Mouse (Mus musculus): Measurements from ENCODE around the gene Grcc10. TPM values are rescaled to one million over a fixed set of nuclear protein-coding genes. Genes with fewer than 3 reads are reported as not detected.

Gene Grcc10
- polyA plus RNA-seq, 3 experiments from 2014 or later: 415 to 626 (median 536) TPM

DNA sequence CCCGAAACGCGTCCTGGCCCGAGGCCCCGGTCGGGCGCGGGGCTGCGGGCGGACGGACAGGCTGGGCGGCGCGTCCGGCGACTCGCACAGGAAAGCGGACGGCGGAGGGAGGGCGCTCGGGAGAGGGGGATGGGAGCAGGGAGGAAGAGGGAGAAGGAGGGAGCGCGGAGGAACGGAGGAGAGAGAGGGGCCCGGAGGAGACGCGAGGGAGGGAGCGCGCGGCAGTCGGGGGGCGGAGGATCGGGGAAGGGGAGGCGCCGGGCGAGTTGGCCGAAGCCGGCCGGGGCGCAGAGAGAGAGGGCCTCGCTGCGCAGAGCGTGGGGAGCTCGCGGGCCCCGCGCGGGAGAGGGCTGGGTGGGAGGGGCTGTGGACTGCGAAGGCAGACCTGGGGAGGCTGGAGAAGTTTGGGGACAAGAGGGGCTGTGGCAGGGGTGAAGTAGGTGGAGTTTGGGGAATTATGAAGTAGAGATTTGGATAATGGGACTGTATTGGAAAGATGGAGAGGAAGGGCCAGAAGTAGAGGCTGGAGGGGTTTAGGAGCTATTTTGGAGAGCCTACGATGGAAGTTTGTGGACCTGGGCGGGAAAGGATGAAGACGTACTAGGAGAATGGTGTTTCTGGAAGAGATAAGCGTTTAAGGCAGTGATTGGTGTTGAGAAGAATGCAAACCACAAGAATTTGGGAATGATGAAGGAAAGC lies 15.6 kb upstream of the Grcc10 start:
- ATAC-seq: peak; percentile 16

DNA sequence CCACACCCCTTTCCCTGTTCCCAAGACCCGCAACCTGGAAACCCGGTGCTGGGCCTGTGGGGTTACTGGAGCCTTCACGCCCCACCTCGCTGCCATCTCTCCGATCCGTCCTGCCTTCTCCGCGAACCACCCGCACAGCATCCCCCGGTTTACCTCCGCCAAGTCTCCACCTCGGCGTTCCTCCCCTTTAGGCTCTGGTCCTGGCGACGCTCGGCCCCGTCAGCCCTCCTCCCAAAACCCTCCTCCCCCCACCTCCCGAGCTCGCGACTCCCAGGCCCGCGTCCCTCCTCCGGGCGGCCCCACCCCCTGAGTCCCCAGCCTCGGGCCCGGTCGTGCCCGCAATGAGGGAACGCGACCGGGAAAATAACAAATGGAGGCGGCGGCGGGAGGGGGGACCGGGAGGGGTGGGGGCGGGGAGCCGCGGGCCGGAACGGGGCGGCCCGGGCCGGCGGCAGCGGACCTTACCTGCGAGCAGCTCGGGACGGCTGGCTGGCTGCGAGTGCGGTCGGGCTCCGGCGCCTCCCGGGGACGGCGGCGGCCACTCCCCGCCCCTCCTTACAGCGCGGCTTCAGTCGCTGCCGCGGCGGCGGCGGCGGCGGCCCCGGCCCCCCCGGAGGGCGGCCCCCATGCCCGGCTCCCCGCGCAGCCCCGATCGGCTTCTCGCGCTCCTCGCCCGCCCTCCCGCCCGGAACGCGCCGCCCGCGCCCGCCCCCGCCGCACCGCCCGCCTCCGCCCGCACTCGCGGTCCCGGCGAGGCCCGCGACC lies 14.8 kb upstream of the Grcc10 start, which contains the start of the genes Gm45234 and Atn1:
Gm45234 (minus strand) TSS at position 191 of the 765 bp plus-strand sequence.
Atn1 (minus strand) TSS at position 694 of the 765 bp plus-strand sequence.
- ATAC-seq: peak; percentile 23

DNA sequence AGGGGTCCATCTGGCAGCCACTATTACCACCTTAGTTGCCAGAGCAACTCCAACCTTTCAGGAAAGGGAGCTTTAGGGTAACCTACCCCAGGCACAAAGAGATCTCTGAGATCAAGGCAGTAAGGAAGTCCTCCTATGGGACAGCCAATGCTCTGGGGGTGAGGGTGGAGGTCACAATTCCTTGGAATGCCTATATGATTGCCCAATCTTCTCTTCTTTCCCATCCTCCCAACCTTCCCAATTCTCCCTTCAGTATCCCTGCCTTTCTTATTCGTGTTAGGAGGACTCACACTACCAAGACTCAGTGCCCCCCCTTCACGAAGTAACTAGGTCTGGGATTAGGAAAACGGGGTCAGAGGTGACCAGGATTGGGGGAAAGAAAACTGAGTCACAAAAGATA lies 14.1 kb upstream of the Grcc10 start:
- ATAC-seq: no peak

DNA sequence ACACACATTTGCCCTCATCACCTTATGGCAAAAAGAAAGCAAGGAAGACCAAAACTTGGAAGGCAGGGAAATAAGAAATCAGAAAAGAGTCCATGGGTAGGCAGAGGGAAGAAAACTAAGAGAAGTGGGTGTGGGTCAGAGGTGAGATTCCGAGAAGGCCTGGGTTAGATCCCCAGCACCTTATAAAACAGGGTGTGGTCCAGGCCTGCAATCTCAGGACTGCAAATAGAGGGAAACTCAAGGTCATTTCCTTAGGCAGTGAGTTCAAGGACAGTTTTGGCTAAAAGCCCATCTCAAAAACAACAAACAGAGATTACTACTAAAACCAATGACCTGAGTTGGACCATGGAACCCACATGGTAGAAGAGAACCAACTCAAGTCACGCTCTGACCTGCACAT lies 12.7 kb upstream of the Grcc10 start:
- no peak for ATAC-seq

DNA sequence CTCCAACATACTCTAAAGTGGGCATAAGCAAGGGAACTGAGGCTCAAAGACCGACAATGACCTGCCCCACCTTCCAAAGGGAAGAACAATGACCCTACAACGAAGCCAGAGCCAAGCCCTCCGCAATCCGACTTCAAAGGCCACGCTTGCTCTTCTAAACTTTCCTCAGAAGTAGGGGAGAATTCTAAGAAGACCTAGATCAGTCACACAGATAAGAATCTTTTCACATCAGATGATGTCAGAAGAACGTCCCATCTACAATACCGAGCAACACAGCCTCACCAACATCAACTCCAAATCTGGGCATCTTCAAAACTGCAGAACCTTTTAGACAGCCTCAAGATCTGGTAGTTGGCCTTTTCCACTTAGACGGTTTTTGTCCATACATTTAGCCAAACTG lies 9.2 kb upstream of the Grcc10 start:
- peak; percentile 74 for ATAC-seq

DNA sequence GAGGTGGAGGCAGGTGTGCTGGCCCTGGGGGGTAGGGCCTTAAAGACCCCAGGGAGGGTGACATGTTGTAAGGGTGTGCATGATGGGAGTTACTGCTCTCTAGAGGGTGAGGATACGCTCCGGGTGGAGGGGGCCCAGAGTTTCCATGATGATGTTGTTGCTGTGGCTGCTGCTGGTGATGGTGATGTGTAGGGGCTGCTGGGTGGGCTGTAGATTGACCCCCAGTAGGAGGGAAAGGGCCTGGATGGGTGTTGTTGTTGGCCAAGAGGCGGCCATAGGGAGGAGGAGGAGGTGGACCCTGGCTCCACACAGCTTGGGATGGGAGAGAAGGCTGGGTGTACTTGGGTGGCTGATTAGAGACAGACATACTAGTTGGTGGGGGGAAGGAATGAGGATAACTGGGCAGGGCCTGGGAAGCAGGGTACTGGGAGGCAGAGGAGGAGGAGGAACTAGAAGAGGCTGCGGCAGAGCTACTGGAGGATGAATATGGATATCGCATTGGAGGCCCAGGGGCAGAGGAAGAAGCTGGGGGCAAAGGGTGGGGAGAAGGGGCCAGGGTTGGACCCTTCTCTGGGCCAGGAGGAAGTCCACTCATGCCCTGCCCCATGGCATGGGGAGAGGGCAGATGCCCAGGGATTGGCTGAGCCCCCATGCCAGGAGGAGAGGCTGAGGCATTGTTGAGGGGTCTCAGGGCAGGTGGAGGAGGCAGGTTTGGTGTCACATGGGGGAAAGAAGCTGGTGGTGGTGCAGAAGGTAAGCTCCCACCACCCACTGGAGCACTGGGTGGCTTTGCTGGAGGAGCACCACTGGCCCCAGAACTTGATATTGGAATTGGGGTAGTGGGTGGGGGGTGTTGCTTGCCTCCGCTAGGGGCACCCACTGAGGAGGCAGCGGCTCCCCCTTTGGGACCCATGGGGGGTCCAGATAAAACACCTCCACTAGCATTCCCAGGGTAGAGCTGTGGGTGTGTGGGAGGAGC lies 5.8 kb upstream of the Grcc10 start:
- ATAC-seq: no peak

DNA sequence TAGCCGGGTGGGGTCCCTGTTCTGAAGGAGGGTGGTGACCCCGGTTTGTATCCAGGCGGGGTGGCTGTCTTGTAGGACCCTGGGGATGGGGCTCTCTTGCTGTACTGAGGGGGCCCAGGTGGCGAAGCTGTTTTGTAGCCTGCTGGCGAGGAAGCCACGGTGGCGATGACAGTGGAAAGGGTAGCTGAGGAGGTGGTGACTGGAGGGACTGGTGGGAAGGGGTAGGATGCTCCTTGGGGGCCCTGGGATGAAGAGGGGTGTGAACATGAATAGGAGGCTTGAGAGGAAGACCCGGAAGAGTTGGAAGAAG lies 5.1 kb upstream of the Grcc10 start:
- ATAC-seq: no peak

- peak; percentile 59 for ATAC-seq
Measured at GRCm38 (mm10) chr6:124745490-124746295, 4.5 kb upstream of the Grcc10 start.

DNA sequence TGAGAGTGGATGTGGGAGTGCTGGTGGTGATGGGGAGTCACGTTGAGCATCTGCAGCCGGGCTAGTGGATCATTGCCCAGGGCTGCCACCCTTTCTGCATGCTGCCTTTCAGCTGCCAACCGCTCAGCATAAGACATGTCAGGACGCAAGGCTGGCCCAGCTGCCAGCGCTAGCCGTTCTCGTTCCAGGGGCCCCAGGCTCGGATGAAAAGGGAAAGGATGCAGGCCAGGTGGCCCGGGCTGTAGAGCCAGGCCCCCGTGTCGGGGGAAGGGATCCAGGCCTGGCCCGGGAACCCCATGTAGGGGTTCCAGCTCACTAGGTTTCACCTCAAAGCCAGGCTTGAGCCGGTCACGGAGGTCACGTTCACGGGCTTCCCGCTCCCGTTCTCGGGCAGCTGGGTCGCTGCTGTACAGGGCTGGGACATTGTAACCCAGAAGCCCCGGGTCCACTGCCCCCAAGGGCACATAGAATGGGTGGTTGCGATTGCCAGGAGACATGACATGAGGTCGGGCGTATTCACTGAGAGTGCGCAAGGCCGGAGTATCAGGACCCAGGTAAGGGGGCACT lies 3.7 kb upstream of the Grcc10 start:
- no peak for ATAC-seq

GRCm38 (mm10) chr6:124743647-124744046 lies 2.5 kb upstream of the Grcc10 start:
- ATAC-seq: no peak

- no peak for ATAC-seq
Measured at GRCm38 (mm10) chr6:124742839-124743514, 1.8 kb upstream of the Grcc10 start.

DNA sequence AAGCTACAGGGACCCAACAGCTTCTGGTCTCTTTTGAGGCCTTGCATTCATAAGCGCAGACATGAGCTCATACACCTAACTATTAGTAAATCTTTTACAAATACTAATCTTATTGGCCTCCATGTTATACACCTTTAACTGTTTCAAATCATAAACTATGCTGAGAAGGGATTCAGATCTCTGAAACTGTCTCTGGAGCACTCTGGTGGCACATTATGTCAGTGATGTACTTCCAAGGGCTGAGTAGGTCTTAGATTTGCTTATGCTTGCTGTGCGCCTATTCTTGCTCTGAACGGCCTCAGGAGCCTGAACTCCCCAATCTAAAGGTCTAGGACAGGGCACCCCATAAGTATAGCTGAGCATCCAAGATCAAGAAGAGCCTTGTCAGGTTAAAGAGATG lies 668 bp upstream of the Grcc10 start:
- no peak for ATAC-seq

- peak; percentile 19 for ATAC-seq
Measured at GRCm38 (mm10) chr6:124740211-124740887, 825 bp downstream of the Grcc10 start.

DNA sequence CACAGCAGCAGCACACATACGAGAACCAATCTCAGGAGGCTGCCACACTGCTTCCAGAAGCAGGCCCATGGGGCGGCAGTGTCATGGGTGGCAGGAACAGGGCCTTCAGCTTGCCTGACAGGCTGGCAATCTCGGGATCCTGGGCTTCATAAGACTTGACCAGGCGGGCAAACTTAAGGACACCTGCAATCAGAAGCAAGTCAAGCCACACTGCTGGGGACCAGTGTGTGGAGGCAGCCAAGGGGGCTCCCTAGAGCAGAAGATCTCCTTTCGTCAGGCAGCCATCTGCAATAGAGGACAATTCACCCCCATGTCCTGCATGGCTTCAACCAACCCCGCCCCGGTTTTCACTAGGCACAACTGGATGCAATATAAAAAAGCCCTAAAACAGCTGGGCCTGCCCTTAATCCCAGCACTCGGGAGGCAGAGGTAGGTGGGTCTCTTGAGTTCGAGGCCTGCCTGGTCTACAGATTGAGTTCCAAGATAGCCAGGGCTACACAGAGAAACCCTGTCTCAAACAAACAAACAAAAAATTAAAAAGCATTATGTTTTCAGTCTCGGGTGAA lies 1.9 kb downstream of the Grcc10 start:
- ATAC-seq: no peak

DNA sequence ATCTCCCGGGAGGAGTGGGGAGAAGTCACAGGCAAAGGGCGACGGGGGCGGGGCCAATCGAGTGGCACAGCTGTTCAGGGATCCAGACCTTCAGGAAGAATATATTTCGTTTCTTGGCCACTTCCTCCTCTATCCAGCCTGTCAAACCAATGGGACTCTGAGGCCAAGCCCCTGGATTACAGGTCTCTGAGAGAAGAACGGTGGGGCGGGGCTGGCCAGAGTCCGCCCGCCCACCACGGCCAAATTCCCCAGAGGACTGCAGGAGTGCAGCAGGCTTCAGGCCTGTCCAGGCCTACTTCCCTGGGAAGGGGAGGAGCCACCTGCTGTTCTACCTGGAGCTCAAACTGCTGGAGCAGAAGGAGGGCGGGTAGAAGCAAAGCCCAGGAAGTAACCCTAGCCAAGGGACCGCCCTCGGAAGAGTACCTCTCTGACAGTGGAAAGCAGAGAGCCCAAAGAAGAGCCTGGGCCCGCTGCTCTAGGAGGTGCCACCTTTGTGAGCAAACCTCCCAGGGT lies 2.6 kb downstream of the Grcc10 start, which contains the start of gene Ptpn6:
Ptpn6 (minus strand) TSS at position 204 of the 513 bp plus-strand sequence.
- ATAC-seq: no peak

DNA sequence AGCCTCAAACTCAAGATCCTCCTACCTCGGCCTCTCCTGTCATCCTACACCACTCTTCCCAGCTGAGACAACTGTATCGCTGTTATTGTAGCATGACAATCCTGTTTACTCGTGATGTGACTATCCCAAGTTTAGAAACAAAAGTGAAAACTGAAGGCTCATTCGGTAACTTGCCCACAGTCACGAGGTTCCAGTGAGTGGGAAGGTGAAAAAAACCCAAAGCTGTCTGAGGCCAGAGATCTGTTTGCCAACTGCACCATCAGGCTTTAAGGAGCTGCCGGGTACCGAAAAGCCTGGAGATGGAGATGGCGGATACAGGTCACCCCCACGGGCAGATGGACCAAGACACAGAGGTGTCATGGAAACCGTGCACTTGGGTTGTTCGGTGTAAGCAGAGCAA lies 4.1 kb downstream of the Grcc10 start:
- ATAC-seq: no peak

- ATAC-seq: no peak
Measured at GRCm38 (mm10) chr6:124734417-124734816, 6.8 kb downstream of the Grcc10 start.

- ATAC-seq: peak; percentile 81
Measured at GRCm38 (mm10) chr6:124732476-124733370, 8.5 kb downstream of the Grcc10 start.

GRCm38 (mm10) chr6:124731038-124731437 lies 10.1 kb downstream of the Grcc10 start:
- ATAC-seq: no peak
